Mouse (Mus musculus) v-Abl transformed pro-B cells (cell line): Measurements from ENCODE around the gene Plekhg6.

Experiments used
- in situ Hi-C, 2 experiments: fragments of 400-800 bp; cut with MboI; formaldehyde crosslinking; loops; one replicate each; pipeline ENCODE4 v1.15.1; 2025; ENCODE audit not compliant: unreplicated experiment in 2 of 2

Plekhg6 gene

GRCm38 (mm10) chr6:125389853-125390252, 9.3 kb upstream of the Plekhg6 start:
- in situ Hi-C loops: no loop called here

GRCm38 (mm10) chr6:125386080-125386479, 5.5 kb upstream of the Plekhg6 start:
- in situ Hi-C loops: no loop called here

GRCm38 (mm10) chr6:125385066-125385974, 4.7 kb upstream of the Plekhg6 start:
- in situ Hi-C loops: no loop called here

GRCm38 (mm10) chr6:125382024-125382423, 1.4 kb upstream of the Plekhg6 start:
- in situ Hi-C loops: no loop called here

GRCm38 (mm10) chr6:125379781-125380180, 812 bp downstream of the Plekhg6 start:
- in situ Hi-C loops: no loop called here

- in situ Hi-C loops: no loop called here
Measured at GRCm38 (mm10) chr6:125378621-125379020, 2.0 kb downstream of the Plekhg6 start.

- in situ Hi-C loops: no loop called here
Measured at GRCm38 (mm10) chr6:125377582-125378451, 2.8 kb downstream of the Plekhg6 start.

- in situ Hi-C loops: no loop called here
Measured at GRCm38 (mm10) chr6:125377042-125377441, 3.6 kb downstream of the Plekhg6 start.

- in situ Hi-C loops: no loop called here
Measured at GRCm38 (mm10) chr6:125367758-125368371, 12.7 kb downstream of the Plekhg6 start.

GRCm38 (mm10) chr6:125366133-125366532, 14.5 kb downstream of the Plekhg6 start:
- in situ Hi-C loops: no loop called here

GRCm38 (mm10) chr6:125365522-125365921, 15.1 kb downstream of the Plekhg6 start:
- in situ Hi-C loops: no loop called here

GRCm38 (mm10) chr6:125364448-125364847, 16.1 kb downstream of the Plekhg6 start:
- in situ Hi-C loops: no loop called here

GRCm38 (mm10) chr6:125363451-125364242, 16.9 kb downstream of the Plekhg6 start:
- in situ Hi-C loops: no loop called here

- in situ Hi-C loops: no loop called here
Measured at GRCm38 (mm10) chr6:125363021-125363420, 17.6 kb downstream of the Plekhg6 start.

- in situ Hi-C loops: no loop called here
Measured at GRCm38 (mm10) chr6:125361467-125362291, 18.9 kb downstream of the Plekhg6 start.

GRCm38 (mm10) chr6:125360846-125361245, 19.7 kb downstream of the Plekhg6 start:
- in situ Hi-C loops: no loop called here

- in situ Hi-C loops: no loop called here
Measured at GRCm38 (mm10) chr6:125359999-125360398, 20.6 kb downstream of the Plekhg6 start.

- in situ Hi-C loops: no loop called here
Measured at GRCm38 (mm10) chr6:125357334-125357733, 23.3 kb downstream of the Plekhg6 start.

- in situ Hi-C loops: no loop called here
Measured at GRCm38 (mm10) chr6:125356264-125356663, 24.3 kb downstream of the Plekhg6 start.
